Mouse (Mus musculus) neutrophil, adult 83 days (primary cell): Measurements from ENCODE around the gene Vmn2r120. TPM values are rescaled to one million over a fixed set of nuclear protein-coding genes. Genes with fewer than 3 reads are reported as not detected.

ENCODE experiments used
- total RNA-seq, 2 experiments: library from RNA; stranded (reverse); gene quantifications; one replicate each; pipeline ENCODE4 v1.2.4; 2023

Gene Vmn2r120
- total RNA-seq, result not detected

GRCm38 (mm10) chr17:57545405-57545804 lies at the start of gene Vmn2r120:
TSS of gene Vmn2r120 (minus strand) at chr17:57545505.

Other genes starting within 250 kb of the Vmn2r120 start
- 10 to 100 TPM; 29.0 to 35.9 TPM for gene Adgre1, start 186.8 kb downstream of the Vmn2r120 start, total RNA-seq
- gene Gm21834, start 196.7 kb upstream of the Vmn2r120 start, total RNA-seq, result not detected
- gene Cntnap5c, start 224.1 kb upstream of the Vmn2r120 start, total RNA-seq, result not detected